Mouse (Mus musculus) gastrocnemius, postnatal 14 days (tissue): ENCODE measurements around the gene Med1. TPM values are rescaled to one million over a fixed set of nuclear protein-coding genes. Genes with fewer than 3 reads are reported as not detected.
"Not testable (repeated sequence)": the region's sequence is repeated elsewhere in the genome, so short reads cannot be mapped to it uniquely, and the experiment has no call there.

Source experiments
- DNase-seq: peaks from one replicate; pipeline ENCODE4 v3.0.0; 2021; ENCODE audit warnings: mixed read lengths
- intact Hi-C: fragments of 180-260 bp; cut with DNase I; formaldehyde crosslinking; loops from one replicate; pipeline ENCODE4 v1.15.1; 2025; ENCODE audit warnings: low total_unique reads
- long read RNA-seq, 2 experiments: library from polyadenylated mRNA; stranded (forward); transcript quantifications; one replicate each; pipeline ENCODE4 v2.0.0; 2021
- total RNA-seq, 2 experiments: library from RNA; stranded (reverse); gene quantifications; 2 replicates each; pipeline ENCODE4 v1.2.3; 2021

Gene Med1
- total RNA-seq = 10 to 100 TPM; 23.0 to 24.6 TPM
- long read RNA-seq, experiment 1, full-length matches to known transcripts = 3 of 13 reads
- long read RNA-seq, experiment 1, partial matches to known transcripts = 2 of 13 reads
- long read RNA-seq, experiment 1, other reads (novel, unspliced or antisense) = 8 of 13 reads
- long read RNA-seq, experiment 2, partial matches to known transcripts = 1 of 18 reads
- long read RNA-seq, experiment 2, other reads (novel, unspliced or antisense) = 15 of 18 reads

DNA sequence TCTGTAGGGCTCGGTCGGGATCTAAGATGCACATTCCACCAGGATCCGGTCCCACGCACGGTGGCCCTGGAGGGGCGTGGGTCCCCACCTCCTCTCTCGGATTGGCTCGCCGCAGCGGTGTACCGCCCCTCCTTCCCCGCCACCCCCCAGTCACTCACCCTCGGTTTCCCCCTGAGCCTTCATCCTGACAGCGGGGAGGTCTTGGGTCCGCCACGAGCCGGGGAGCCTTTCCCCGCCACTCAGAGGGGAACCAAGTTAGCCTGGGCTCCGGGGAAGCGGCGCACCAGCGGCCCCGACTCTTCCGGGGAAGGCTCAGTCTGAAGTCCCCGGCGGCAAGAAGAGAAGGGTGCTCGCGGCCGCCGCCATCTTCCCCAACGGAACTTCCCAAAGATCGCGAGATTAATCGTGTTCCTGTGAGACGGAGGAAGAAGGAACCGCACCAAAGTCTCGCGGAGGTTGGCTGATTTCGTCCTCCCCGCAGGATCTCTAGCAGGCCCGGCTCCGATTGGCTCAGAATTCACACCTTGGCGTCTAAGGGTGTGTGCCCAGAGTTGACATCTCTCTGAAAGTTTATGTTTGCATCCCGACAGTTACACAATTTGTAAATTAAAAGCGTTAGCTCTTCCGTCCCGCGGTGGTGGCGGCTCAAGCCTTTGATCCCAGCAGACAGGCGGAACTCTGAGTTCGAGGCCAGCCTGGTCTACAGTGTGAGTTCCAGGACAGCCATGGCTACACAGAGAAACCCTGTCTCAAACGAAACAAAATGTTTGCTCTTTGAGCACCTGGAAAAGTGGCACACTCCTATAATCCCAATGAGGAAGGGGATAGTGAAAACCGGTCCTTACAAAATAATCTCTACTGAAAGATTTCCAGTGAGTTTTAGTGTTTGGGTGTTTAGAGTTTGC is at the start of gene Med1:
TSS of gene Med1 (minus strand) at position 393 of the 905 bp plus-strand sequence.
- DNase-seq = peak; percentile 91
- intact Hi-C loops = no loop called here

DNA sequence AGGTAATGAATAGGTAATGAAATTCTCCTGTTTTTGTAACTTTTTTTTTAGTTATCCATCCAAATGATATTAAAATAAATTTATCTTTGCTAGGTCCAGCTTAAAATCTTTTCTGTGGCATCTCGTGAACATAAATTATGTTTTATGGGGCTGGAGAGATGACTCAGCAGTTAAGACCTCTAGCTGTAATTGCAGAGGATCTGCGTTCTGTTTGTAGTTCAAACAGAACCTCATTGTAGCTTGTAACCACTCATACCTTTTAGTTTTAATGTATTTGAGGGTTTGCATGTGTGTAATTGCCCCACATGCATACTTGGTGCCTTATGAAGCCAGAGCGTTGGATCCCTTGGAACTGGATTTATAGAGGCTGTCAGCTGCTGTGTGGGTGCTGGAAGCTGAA is 45.9 kb upstream of the Med1 start:
- DNase-seq = no peak
- intact Hi-C loops = no loop called here

DNA sequence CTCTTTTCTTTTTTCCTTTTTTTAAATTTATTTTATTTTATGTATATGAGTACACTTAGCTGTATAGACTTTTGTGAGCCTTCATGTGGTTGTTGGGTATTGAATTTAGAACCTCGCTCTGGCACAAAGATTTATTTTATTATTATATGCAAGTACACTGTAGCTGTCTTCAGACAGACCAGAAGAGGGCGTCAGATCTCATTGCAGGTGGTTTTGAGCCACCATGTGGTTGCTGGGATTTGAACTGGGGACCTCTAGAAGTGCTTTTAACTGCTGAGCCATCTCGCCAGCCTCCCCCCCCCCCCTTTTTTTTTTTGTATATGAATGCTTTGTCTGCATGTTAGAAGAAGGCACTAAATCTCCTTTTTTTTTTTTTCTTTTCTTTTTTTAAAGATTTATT is 45.3 kb upstream of the Med1 start:
- DNase-seq = no peak
- intact Hi-C loops = no loop called here

DNA sequence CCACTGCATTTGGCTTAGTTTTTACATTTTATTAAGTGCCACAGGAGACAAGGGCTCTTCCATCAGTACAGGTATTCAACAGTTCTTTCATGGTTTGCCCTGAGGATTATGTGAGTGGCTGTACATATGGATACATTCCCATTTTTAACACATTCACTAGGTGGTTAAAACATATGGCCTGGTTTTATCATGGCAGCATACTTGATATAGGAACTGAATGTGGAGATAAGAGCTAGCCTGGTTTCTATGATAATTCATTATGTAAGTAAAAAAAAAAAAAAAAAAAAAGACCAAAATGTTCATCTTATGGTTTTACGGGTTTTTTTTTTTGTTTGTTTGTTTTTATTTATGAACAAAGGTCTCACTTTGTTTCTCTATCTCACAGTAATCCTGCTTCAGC is 33.3 kb upstream of the Med1 start:
- no peak for DNase-seq
- intact Hi-C loops = loop anchor here (10.0 kb wide), 1 partner anchor 52 kb away; no protein-coding TSS in a partner anchor

DNA sequence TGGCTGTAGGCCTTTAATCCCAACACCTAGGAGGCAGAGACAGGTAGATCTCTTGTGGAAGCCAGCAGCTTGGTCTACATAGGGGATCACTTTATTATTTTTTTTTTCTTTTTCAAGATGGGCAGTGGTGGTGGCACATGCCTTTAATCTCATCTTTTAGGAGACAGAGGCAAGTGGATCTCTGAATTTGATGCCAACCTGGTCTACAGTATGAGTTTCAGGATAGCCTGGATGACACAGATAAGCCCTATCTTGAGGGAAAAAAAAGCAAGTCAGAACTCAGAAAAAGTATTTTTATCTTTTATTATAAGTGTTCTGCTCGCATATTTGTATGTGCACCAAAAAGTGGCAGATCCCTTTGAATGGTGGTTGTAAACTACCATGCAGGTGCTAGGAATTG is 20.2 kb upstream of the Med1 start:
- intact Hi-C loops = no loop called here
- no peak for DNase-seq

DNA sequence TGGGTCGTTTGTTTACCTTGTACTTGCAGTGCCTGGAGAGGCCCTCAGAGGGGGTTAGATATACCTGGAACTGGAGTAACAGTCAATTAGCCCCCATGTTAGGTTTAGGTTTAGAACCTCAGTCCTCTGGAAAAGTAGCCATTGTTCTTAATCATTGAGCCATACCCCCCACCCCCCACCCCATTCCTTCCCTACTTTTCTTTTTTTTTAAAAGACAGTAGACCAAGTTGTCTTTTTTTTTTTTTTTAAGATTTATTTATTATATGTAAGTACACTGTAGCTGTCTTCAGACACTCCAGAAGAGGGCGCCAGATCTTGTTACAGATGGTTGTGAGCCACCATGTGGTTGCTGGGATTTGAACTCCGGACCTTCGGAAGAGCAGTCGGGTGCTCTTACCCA is 16.6 kb upstream of the Med1 start:
- DNase-seq, intact Hi-C loops: not testable (repeated sequence)

DNA sequence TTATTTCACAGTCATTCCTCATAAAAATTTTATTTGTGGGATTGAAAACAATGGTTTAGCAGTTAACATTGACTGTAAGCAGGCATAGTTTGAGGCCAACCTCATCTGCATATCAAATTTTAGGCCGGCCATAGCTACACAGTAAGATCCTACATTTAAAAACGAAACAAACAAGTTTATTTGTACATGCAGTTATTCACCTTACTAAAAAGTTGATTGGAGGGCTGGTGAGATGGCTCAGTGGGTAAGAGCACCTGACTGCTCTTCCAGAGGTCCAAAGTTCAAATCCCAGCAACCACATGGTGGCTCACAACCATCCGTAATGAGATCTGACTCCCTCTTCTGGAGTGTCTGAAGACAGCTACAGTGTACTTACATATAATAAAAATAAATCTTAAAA is 13.2 kb upstream of the Med1 start:
- intact Hi-C loops, DNase-seq: not testable (repeated sequence)

DNA sequence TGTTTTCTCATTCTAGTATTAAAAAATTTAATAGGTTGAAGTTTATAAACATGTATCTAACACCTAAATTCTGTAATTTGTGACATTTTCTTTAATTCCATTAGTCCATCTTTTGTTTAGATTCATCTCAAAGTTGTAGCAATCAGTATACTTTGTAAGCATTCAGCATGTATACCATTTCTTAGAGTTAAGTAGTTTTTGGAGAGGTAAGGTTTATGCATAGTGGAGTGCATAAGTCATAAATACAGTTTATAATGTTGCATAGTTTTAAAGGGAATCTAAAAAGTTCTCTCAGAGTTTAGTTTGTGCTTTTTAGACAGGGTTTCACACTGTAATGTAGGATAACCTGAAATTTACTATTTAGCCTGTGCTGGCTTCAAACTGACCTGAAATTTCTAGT is 12.4 kb upstream of the Med1 start:
- DNase-seq = no peak
- intact Hi-C loops = no loop called here

DNA sequence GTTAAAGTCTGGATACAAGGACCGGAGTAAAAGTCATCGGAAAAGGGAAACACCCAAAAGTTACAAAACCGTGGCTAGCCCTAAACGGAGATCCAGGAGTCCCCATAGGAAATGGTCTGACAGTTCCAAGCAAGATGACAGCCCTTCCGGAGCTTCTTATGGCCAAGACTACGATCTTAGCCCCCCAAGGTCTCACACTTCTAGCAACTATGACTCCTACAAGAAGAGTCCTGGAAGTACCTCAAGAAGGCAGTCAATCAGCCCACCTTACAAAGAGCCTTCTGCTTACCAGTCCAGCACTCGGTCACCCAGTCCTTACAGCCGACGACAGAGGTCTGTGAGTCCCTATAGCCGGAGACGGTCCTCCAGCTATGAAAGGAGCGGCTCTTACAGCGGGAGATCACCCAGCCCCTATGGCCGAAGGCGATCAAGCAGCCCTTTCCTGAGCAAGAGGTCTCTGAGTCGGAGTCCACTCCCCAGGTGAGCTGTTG is 10.9 kb upstream of the Med1 start:
- intact Hi-C loops = no loop called here
- peak; percentile 13 for DNase-seq

DNA sequence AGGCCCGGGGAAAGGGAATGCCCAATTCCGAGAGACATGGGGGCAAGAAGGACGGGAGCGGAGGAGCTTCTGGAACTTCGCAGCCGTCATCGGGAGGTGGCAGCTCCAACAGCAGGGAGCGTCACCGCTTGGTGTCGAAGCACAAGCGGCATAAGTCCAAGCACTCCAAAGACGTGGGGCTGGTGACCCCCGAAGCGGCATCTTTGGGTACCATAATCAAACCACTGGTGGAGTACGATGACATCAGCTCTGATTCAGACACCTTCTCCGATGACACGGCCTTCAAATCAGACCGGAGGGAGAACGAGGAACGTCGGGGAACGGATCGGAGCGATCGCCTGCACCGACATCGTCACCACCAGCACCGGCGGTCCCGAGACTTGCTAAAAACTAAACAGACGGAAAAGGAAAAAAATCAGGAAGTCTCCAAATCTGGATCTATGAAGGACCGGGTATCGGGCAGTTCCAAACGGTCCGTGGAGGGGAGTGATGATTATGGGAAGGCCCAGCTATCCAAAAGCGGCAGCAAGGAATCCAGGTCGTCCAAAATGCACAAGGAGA is 10.3 kb upstream of the Med1 start:
- no peak for DNase-seq
- intact Hi-C loops = no loop called here

DNA sequence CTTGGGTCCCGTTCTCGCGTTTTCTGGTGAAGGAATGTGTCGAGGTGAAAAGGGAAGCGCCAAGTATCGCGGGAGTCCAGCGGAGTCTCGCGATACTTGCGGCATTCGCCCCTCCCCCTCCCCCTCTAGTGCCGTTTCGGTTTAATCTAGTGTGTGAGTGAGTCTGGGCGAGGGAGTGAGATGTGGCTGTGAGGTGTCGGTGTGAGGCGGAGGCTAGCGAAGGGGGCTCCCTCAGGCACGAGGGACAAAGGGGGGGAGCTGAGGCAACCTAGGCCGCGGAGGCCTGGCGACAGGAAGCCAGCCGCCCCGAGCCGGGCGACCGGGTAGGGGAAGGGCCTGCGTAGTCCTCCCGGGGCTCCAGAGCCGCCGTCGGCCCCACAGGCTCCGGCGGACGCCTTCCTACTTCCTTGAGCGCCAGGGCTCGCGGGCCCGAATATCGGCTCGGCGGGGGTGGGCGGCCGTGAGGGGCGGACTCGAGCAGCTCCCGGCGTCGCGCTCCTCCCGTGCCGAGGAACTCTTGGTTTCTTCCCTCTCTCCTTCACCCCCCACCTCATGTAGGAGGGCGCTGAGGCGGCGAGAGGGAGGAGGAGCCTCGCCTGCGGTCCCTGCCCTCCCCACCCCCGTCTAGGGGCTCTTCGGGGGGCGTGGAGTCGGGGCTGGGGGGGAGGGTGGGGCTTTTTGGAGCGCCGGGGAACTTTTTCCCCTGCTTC is 9.7 kb upstream of the Med1 start, which contains the start of gene Cdk12:
TSS of gene Cdk12 (plus strand) at position 419 of the 710 bp plus-strand sequence.
- intact Hi-C loops = no loop called here
- DNase-seq = peak; percentile 94

DNA sequence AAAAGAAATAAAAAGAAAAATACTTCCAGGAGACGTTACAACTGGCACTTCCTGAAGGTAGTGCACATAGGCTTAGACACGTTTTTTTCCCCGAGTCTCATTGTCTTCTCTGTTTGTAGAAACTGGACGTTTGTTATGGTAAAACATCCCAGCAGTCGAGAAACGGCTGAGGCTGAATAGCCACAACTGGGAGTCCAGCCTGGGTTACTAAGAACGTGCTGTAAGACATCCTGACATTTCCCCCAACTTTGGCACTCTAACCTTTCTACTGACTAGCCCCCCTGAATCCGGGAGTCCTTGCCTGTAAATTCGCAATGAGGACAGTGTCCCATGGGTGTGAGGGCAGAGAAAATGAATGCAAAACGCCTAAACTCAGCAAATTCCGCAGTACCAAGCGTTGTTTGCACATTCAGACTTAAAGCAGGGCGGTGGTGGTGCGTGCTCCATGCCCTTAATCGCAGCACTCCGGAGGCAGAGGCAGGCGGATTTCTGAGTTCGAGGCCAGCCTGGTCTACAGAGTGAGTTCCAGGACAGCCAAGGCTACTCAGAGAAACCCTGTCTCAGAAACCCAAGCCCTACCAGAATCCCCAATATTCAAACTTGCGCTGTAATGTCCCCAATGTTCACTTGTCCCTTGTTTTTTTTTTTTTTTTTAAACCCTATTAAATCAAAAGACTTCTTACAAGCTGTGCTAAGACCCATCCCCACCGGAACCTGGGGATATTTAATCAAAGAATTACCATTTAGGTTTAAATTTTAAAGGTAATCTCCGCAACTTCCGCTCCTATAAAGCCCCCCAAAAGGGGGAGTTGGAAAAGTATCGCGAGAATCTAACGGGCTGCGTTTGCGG is 8.9 kb upstream of the Med1 start:
- DNase-seq = no peak
- intact Hi-C loops = no loop called here

DNA sequence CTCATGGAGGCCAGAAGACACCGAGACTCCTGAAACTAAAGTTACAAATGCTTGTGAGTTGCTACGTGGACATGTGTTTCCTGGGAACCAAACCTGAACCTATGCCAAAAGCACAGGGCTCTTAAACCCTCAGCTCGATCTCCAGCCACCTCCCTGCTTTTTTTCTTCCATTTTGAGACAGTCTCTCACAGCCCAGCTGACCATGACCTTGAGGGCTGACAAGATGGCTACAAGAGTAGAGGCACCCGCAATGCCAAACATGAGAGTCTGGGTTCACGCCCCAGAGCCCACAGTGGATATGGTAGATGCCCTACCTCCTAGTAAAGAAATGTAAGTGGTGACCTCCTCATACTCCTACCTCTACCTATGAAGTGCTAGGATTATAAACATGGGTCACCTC is 2.3 kb downstream of the Med1 start:
- intact Hi-C loops = no loop called here
- DNase-seq = no peak

DNA sequence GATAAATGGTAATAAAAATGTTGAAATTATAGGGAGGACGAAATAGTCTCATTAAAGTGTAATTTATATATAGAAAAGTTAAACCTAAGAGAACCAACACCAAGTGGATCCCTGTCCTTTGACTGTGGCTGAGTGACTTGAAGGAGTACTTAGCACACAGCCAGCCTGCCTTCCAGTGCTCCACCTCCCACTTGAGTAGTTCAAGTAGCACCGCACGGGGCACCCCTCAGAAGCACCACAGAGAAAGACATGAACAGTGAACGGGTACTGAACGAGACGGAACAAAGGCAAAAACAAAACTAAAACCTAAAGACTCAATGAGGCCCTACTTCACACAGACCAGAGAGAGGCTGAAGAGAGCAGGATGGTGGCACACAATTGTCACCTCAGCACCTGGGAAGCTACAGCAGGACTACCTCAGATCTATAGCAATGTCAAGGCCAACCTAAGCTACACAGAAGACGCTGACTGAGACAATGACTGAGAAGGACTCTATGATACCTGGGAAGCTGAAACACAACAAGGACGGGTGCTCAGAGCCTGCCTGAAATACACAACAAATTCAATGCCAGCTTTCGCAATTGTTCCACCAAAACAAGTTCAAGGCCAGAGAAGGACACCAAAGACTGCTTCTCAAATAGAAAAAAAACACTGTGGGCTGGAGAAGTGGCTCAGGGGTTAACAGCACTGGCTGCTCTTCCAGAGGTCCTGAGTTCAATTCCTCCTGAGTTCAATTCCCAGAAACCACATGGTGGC is 5.3 kb downstream of the Med1 start:
- intact Hi-C loops = no loop called here
- no peak for DNase-seq

DNA sequence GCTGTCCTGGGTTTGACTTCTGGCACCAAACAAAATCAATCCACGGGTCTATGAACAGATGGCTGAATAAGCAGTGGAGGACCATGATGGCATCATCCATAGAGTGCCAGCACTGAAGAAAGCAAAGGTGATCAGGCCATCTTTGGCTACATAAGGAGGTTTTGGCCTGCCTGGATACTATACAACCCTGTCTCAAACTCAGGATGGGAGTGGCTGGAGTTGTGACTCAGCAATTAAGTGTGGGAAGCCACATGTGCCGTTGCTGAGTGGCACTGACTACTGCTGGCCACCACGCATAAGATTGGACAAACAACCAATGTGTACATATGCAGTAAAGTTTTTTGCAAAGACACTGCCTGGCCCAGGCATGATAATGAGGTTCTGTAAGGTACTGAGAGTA is 10.9 kb downstream of the Med1 start:
- DNase-seq, intact Hi-C loops: not testable (repeated sequence)

DNA sequence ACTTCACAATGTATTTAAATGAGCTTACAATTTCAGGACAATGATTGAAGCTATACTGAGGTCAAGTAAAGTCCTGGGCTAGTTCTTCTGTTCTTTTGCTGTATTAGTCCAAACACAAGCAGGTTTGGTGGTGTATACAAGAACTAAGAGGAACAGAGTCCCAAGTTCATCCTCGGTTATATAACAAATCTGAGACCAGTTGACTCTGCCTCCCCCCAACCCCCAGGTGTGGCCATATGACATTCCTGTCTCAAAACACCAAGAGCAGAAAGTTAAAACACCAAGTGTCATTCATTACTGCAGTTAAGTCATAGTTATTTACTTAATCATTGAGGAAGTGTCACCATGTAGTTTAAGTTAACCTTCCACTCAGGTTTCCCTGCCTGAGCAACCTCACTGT is 24.7 kb downstream of the Med1 start:
- intact Hi-C loops = no loop called here
- no peak for DNase-seq

DNA sequence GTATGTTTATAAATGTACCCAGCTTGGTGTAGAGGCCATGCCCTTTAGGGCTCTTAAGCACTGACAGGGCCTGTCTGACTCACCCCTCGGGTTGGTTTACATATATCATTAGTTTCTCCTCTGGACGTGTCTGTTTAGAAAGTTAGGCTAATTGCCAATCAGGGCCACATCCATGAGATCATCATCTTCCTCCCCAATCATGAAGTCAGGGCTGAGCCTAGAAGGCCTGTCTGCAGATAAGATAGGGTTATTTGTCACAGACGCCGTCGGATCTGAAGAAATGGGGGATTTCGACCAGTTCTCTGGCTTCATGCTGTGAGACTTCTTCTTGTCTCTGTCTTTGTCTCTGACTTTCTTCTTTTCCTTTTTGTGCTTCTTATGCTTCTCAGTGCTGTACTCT is 38.0 kb downstream of the Med1 start:
- DNase-seq = no peak
- intact Hi-C loops = no loop called here

DNA sequence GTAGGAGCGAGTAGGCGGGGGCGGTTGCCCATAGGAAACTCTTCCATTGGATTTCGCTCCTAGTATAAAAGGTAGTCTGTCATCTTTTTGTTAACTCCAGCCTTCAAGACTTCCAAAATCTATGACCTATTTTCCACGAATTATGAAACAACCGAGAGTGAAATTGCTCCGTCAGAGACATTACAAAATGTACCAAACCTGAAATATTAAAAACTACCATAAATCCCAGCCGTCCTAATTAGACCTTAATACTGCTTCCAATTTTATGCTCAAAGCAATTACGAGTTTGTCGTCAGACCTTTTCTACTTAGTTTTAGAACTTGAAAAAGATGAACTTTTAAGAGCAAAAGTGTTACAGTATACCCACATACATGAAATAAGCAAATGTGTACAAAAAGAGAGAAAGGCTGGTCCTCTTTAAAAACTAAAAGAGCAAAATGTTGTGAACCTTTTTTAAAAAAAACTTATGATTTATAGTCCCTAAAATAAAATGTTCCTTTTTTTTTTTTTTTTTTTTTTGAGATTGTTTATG is 42.4 kb downstream of the Med1 start:
- no peak for DNase-seq
- intact Hi-C loops = no loop called here
